Mouse (Mus musculus) mouse trophoblast stem cell (cell line): ENCODE data around the gene Slc25a13.

Source experiments
- in situ Hi-C, 2 experiments: fragments of 300-500 bp; cut with MseI, MboI; formaldehyde crosslinking; loops; 2 replicates in 1 of 2; 3 replicates in 1 of 2; pipeline ENCODE4 v1.15.1; 2025

The Slc25a13 gene

DNA sequence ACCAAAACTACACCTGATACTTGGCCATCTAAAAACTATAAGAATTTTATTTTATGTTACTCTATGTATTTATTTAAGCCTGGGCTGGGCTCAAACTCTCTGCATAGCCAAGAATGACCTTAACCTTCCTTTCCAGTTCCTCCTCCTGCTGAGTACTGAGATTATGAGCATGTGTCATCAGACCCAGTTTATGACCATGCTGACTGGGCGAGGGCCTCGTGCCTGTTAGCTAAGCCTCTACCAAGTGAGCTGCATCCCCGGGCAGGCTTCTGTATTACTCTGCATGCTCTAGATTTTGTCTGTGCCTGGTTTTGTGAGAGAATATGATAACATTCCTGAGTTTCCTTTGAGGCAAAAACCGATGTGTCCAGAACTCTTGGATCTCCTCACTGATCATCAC, 96.1 kb downstream of the Slc25a13 start:
- in situ Hi-C loops = no loop called here

DNA sequence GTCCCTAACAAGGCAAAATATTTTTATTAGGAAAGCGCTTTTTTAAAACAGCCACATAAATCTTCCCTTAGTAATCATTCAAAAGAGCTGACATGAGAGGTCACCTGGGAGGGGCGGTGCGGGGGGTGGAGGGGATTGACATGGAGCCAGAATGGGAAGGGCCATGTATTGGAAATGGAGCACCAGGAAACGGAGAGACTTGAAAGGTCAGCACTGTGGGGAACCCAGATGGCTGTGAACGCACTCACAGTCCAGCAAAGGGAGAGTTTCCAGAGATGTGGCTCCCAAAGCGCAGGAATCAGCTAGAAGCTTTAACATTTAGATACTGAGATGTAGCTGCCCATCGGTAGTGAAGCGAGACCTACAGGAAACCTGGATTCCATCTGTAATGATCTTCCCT, 101.2 kb downstream of the Slc25a13 start:
- in situ Hi-C loops = no loop called here

DNA sequence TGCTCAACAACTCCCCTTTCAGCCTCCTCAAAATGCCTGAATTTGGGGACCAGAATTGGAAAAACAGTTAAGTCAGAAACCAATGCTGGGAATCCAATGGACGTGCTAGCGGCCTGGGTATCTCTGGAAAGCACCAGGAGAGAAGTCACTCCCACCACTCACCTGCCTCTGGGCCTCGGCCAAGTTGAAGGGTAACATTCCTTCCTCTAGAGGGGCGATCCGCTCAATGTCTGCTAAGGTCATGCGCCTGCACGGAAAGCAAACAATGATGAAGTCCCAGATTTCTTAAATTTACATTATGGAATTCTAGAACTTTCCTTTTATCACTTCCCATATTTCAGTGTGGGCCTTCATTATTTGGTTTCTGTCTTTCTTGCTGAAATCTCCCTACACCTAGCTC, 103.2 kb downstream of the Slc25a13 start:
- in situ Hi-C loops = no loop called here

DNA sequence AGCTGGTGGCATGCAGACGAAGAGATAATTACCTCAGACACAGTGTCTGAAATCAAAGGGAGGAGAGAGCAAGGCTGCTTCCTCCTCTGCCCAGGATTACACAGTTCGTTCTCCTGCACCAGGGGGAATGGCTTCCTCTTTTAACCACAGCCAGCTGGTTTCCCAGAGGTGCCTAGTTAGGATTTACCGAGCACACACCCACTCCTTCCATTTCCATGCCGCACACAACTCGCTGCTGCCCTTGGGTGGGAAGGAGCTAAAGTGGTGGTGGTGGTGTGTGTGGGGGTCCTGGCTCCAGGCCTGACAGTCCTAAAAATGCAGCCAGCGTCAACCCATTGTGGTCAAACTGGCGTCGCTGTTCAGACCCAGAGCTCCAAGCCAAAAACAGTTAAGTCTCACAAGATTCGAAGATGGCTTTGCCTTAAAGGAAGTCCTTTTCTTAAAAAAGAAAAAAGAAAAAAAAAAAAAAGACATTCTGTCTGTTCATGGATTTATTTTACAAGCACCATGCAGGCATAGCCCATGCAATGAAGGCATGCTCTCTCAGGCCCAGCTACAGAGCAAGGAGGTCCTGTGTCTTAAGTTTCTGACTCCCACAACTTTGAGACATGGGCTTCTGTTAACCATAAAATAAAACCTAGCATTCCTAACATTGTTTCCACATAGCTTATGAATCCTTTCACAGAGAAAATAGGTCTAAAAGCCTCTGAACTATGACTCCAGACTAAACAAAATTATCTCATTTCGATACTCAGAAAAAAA, 104.0 kb downstream of the Slc25a13 start:
- in situ Hi-C loops = no loop called here

DNA sequence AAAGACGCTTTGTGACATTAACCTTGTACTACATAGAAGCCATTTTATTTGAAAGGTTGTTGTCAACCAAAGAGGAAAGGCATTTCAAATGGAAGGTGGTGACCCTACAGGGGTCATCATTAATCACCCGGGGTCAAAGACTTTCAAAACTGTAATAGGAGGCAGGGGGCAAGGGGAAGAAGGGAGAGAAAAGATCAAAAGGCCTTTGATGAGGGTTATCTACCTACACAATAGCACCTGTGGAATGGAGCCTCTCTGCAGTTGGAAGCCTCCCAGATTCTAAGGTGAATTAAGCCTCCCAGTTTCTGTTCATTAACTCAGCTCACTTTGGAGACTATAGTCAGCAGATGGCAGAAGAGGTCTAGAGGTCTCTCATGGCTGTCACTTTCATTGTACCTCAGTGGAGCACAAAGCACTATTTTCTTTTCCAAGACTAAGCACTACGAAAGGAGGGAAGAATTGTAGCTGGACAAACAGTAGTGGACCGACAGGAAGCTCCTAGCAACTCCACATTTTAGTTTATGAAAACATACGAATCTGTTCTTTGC, 109.5 kb downstream of the Slc25a13 start:
- in situ Hi-C loops = no loop called here

DNA sequence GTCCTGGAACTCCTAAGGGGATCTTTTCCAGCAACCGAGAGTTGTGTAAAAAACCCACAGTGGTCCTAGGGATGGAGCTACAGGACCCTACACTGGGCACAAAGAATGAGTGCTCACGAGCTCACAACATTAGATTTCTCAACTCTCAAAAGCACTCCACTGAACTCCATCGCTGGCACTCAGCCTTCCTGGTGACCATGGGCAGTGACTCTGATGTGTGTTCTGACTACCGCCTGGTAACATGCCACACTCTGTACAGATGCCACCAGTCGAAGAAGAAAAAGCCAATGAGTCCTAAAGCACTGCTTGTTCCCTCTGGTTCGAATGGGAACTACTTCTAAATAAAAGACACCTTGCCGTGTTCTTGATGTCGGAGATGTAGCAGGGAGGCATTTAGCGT, 111.4 kb downstream of the Slc25a13 start:
- in situ Hi-C loops = no loop called here

DNA sequence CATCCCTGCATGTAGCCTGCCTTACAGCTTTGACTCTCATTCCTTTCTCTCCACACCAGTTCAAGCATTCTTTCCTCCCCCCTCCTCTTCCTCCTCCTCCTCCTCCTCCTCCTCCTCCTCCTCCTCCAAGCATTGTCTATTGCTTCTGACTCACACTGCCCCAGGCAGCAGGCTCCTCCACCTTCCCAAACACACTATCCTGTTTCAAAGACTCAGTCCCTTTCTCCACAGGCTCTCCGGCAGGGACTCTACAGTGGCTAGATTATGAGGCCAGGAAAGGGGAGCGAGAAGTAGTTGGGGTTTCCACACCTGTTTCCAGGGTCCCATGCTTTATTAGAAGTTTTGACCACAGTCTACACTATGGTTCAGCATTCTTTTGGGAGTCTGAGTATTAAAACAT, 113.5 kb downstream of the Slc25a13 start:
- in situ Hi-C loops = no loop called here

DNA sequence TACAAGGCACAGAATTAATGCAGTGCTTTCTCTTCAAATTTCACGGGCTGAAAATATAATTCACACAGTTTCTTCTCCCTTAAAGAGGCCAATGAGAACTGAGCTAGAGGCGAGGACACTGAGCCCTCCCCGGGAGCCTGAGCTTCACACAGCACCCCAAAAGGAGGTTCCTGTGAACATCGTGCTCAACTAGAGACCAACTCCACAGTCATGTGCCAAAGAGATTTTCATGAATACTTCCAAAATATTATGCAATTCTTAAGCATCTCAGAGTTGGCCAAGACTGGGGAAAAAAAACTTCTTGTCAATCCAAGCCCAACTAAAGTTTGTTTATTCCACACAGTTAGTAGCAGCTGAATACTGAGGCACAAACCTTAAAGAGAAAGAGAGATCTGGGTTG, 115.4 kb downstream of the Slc25a13 start:
- in situ Hi-C loops = no loop called here

DNA sequence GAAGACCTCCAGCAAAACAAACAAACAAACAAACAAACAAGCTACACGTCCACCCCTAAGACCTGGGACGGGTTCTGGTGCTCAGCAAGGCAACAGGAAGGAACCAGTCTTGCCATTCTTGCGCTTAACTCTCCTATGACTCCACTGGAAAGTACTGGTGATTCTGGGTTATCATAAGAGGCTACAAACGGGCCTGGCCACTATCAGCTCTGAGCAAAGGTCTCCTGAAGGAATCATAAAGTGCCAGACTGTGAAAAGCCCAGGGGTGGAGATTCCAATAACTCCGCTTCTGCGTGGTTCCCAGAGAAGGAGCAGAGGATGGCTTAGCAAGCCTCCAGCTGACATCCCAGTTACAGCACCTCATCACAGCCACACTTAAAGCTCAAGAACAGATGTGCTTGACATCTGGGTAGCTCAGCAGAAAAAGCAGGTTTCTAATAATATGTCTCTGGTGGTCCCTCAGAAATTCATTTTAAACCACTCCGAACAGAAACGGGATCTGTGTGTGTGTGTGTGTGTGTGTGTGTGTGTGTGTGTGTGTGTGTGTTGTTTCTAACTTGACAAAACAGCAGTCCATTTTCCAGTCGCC, 116.0 kb downstream of the Slc25a13 start:
- in situ Hi-C loops = no loop called here

DNA sequence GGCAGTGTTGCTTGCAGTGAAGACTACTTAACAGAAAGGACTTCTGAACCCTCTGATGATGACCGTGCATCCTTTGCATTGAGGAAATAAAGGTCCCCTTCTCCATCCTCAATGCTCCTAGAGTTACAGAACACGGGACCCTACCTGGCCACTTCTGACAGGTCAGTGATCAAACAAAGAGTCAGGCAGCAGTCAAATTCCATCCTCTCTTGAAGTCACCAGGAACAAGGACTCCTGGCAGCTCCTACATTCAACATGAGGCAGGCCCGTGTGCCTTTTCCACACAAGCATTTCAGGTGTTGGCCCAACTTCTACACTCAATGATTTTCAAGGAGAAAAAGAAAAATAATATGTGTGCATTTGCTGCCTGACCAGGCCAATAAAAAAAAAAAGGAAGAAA, 123.0 kb downstream of the Slc25a13 start:
- in situ Hi-C loops = no loop called here

DNA sequence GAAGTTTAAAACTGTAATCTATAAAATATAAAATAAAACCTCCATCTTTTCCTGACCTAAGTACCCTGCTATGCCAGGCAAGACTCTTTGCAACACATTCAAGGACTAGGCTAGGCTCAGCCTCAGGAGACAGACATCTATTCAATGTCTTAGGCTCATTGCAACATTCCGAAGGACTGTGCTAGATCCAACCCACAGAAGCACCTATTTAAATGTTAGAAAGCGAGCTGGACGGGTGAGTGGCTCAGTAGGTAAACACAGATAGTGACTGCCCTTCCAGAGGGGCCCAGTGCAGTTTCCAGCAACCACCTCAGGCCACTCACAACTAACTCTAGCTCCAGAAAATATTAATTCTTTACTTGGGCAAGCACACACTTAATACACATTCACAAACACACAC, 123.5 kb downstream of the Slc25a13 start:
- in situ Hi-C loops = no loop called here

DNA sequence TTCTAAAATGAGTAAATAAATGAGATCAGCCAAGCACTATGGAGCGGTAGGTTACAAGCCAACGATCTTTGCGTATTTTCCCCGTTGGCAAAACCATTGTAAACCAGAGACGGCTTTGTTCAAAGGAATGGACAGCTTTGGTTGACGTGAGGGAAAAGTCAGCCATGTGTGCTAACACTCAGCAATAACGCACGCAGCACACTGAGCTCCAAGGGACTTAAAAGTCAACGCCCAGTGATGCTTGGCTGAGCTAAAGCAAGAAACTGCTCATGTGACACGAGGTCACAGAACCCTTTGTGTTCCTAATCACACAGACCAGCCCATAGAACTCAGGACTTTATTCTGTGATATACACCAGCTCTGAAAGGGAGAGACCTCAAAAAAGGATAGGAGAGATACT, 124.5 kb downstream of the Slc25a13 start:
- in situ Hi-C loops = no loop called here

DNA sequence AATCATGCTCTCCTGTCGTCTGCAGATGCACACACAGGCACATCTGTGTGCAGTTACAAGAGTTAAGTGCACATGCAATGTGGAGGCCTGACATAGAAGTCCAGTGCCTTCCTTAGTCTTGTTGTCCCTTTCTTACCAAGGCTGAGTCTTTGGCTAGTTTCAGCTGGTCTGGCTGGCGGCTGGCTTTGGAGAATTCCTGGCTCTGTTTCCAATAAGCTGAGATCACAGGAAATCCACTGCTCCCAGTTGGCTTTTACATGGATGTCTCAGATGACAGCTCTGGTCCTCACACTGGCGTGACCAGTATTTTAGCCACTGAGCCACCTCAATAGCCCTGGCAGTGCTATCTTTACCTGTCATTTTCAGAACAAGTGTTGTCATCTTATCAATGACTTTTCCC, 126.0 kb downstream of the Slc25a13 start:
- in situ Hi-C loops = no loop called here

DNA sequence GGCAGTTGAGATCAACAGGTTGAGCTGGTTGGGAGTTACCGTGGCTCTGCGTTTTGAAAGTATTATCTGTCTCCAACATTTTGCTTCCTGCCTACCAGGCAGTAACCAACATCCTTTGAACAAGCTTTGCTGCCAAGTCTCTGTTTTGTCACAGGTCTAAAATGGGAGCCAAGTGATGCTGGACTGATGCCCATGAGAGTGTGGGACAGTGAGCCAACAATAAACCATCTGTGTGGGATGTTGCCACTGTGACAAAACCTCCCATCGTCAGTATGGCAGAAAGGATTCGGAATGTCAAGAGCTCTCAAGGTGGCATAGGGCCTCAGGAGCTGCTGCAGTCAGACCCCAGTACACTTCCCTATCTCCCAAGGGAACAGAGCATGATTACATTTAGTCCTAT, 128.8 kb downstream of the Slc25a13 start:
- in situ Hi-C loops = no loop called here

DNA sequence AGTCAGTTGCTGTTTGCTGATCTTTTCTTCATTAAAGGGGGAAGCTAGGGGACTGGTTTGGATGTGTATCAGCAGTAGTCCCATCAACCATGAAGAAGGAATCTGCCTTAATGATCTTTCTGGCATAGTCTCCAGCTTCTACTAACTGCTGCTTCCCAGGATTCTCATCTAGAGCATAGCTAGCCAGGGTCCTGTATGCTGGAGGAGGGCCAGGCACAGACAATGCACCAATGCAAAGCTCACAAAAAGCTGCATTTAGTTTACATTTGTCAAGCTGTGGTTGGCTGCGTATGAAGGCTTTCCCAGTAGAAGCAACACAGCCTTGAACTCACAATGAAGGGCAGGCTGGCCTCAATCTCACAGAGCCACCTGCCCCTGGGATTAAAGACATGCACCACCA, 136.5 kb downstream of the Slc25a13 start:
- in situ Hi-C loops = no loop called here

DNA sequence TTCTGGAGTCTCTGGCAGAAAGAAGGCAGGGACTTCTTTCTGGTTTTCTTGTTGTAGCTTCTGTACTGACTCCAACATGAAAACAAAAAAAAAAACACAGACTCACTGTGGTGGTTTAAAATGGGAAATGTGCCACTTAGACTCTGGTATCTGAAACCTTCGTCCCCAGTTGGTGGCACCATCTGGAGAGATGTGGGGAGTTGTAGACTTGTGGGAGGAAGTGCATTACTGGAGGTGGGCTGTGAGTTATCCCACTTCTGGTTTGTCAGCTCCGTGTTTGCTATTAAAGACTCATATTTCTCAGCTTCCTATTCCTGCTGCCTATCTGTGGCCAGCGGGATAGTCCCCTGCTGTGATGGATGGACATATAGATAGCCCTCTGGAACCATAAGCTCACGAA, 139.7 kb downstream of the Slc25a13 start:
- in situ Hi-C loops = no loop called here

DNA sequence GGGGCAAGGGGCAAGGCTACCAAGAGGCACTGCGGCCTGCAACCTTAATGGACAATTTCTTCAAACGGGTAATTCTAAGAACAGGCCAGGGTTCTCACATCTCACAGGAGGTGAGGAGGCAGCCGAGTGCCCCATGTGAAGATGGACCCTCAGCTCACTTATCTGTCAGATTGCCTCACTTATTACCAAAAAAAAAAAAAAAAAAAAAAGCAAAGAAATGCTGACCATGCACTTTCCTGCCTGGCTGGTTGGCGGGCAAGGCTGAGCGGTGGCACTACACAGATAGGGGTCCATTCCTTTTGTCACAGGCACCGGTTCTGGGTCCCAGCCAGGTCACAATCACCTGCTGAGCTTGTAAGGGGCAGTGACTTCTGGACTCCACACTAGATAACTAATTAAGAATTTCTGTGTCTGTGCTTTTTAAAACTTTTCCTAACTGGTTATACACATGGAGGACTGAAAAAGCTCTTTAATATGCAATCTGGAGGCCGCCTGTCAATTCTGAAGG, 141.0 kb downstream of the Slc25a13 start:
- in situ Hi-C loops = no loop called here

DNA sequence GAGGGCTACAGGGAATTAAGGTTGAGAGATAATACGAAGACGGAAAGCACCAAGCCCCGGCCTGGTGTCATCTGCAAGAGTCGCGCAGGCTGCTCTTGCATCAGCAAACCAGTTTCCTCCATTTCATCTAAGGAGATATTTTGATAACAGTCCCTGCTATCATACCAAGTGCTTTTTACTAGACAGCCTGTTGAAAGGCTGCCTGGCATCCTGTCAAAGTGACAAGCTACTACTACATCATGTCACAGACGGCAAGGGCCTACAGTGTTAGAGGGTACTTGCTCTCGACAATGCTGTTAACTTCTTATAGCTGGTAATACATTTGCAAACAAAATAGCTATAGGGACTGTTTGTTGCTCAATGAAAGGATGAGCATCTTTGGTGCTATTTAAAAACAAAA, 145.9 kb downstream of the Slc25a13 start:
- in situ Hi-C loops = no loop called here

DNA sequence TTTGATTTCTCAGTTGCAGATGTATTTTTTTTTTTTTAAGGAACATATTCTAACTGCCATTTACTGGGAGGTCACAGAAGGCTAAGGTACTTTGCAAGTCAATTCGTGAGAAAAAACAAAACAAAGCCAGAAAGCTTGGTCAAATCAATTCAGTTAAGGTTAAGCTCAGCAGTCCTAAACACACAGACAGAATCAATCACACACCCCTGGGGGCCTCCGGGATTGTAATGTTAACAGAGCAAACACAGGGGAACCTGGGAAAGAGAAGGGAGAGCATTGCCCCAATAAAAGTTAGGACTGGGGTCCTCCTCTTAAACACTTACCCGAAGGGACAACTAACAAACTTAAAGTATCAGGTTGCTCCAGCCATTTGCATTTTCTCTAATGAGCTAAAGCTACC, 147.0 kb downstream of the Slc25a13 start:
- in situ Hi-C loops = no loop called here

DNA sequence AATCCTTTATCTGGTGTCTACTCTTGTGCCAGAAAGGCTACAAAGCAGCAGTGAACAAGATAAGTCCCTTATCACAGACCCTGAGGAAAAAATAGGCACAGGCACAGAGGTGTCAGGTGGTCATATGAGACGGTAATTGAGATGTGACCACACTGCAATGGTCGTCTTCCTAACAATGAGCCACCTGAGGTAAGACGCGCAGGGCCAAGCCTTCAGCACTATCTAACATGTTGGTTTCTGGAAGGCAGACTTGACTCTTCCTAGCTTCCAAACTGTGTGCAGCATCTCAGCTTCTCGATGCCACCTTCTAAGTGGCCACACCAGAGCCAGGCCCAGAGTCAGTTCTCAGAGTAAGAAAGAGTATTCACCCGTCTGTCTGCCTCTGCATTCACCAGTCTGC, 149.8 kb downstream of the Slc25a13 start:
- in situ Hi-C loops = no loop called here

DNA sequence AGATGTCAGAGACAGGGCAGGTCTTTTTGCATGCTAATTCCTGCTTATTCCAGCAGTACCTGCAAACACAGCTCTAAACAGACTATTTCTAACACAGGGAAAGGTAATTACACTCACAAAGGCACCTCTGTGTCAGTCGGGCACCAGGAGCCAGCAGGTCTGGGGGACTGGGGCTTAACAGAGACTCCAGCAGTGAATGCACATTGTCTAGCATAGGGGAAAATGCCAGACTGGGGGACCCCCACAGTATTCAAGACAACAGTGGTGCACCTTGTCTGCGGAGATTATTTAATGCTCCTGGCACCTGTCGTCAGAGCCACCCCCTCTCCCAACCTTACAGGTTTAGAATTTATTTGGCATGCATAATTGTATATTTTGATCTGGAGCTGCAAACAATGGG, 158.4 kb downstream of the Slc25a13 start:
- in situ Hi-C loops = no loop called here

DNA sequence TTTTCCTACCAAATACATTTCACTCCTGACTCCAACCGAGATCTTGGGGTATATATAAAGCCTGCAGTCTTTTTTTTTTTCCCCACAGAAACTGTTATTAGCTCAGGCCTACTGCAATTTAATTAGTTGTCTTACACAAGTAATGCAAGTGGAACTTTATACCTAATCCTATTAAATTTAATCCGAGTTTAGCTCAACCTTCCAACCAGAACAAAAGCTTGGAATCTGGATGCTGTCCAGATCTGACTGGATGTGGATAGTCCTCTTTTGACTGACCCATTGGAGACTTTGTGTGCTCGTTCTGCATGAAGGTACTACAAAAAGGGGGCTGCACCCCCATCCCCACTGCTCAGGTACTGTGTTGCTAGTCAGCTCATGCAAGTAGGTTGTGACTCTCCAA, 163.0 kb downstream of the Slc25a13 start:
- in situ Hi-C loops = no loop called here

DNA sequence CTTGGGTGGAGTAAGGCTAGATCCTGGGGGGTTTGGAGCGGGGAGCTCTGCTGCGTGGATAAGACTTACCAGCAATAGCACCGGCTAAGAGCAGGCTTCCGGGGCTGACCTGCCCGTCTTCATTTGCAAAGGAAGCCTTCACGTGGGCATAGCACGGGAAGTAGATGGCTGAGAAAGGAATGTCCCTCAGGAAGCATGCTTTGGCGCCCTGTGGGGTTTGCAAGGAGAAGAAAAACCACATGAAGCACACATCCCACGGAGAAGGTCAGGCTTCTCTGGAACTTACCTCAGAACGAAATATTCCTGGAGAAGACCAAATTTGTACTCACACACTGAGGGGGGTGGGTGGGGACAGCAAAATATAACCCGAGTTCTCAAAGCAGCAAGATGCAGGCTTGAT, 164.3 kb downstream of the Slc25a13 start:
- in situ Hi-C loops = no loop called here
